Mouse (Mus musculus) liver, postnatal 0 days (tissue): ENCODE results near the gene Trpc1. TPM values are rescaled to one million over a fixed set of nuclear protein-coding genes. Genes with fewer than 3 reads are reported as not detected.

Experiments
- ATAC-seq: fragments of 200-750 bp; cut with Nextera tagmentation; 2 replicates; pipeline ENCODE4 v1.8.0; 2017; ENCODE audit warnings: mild to moderate bottlenecking, moderate library complexity
- DNase-seq: peaks from one replicate; pipeline ENCODE4 v3.0.0-alpha.2; 2016
- H3K27ac ChIP-seq: fragments of 300-500 bp; sonication (generic); 2 replicates; pipeline ENCODE4 v1.5.1; 2014; ENCODE audit warnings: antibody characterized with exemption, moderate library complexity, mild to moderate bottlenecking, low read depth
- H3K27me3 ChIP-seq: fragments of 300-500 bp; sonication (generic); 2 replicates; pipeline ENCODE4 v1.6.1; 2014; ENCODE audit warnings: low read length, control low read depth, mixed read lengths; ENCODE audit not compliant: insufficient read depth
- H3K36me3 ChIP-seq: fragments of 300-500 bp; sonication (generic); replicated peaks from 2 replicates; pipeline ENCODE4 v1.6.1; 2014; ENCODE audit warnings: mild to moderate bottlenecking, control low read depth, low read length, moderate library complexity, mixed read lengths; ENCODE audit not compliant: insufficient read depth
- H3K4me1 ChIP-seq: fragments of 300-500 bp; sonication (generic); 2 replicates; pipeline ENCODE4 v1.6.1; 2014; ENCODE audit warnings: antibody characterized with exemption, mild to moderate bottlenecking, control low read depth; ENCODE audit not compliant: insufficient read depth
- H3K4me2 ChIP-seq: fragments of 300-500 bp; sonication (generic); 2 replicates; pipeline ENCODE4 v1.6.1; 2014; ENCODE audit warnings: low read depth, mild to moderate bottlenecking, low read length, moderate library complexity, mixed read lengths
- H3K4me3 ChIP-seq: fragments of 300-500 bp; sonication (generic); 2 replicates; pipeline ENCODE4 v1.5.1; 2014; ENCODE audit warnings: low read depth, low read length
- H3K9ac ChIP-seq: fragments of 300-500 bp; sonication (generic); replicated peaks from 2 replicates; pipeline ENCODE4 v1.6.1; 2014; ENCODE audit warnings: mild to moderate bottlenecking, moderate library complexity
- H3K9me3 ChIP-seq: fragments of 300-500 bp; sonication (generic); 2 replicates; pipeline ENCODE4 v1.6.1; 2016; ENCODE audit warnings: mild to moderate bottlenecking, control low read depth, low read length, mixed read lengths
- CTCF ChIP-seq: sonication (generic); IDR thresholded peaks from 2 replicates; pipeline ENCODE4 v1.5.1; 2016; ENCODE audit warnings: antibody characterized with exemption, low read depth
- EP300 ChIP-seq: IDR thresholded peaks from 2 replicates; pipeline ENCODE4 v1.6.1; 2016; ENCODE audit warnings: antibody characterized with exemption, low read depth, mild to moderate bottlenecking
- WGBS: fragments of 180-500 bp; shearing (Covaris S2); extraction: QIAGEN DNeasy Blood & Tissue Kit; methylation state at CpG from one replicate; pipeline ENCODE4 v1.1.7; 2014; ENCODE audit not compliant: insufficient replicate concordance; 5-methylcytosine and 5-hydroxymethylcytosine counted together
- polyA plus RNA-seq: library from polyadenylated mRNA; unstranded; fragments of >200 nt; fragmentation: Nextera tagmentation; extraction: Ambion mirVana; gene quantifications from 2 replicates; pipeline ENCODE4 v1.2.1, GENCODE M21; 2015

Trpc1 gene
- polyA plus RNA-seq, 1 experiment from 2014 or later = 1.2 TPM

- WGBS = 4% methylated on average over 33 of the region's 34 CpGs
- peak overlapping the region; percentile 72 for H3K9ac ChIP-seq
- no peaks in the 10 kb centered on the region for H3K4me1 ChIP-seq
- peak overlapping the region; percentile 67 for H3K27ac ChIP-seq
- TF ChIP-seq EP300 = no peak
- no peak for TF ChIP-seq CTCF
- H3K4me2 ChIP-seq = peak overlapping the region; percentile 88
- DNase-seq (peak; percentile 24), ATAC-seq (peak; percentile 22; the same call in 1 of the 2 replicates)
- H3K4me3 ChIP-seq = peak overlapping the region; percentile 70
- peaks cover 9% of the 10 kb centered on the region for H3K27me3 ChIP-seq
- no peaks in the 10 kb centered on the region for H3K9me3 ChIP-seq
- H3K36me3 ChIP-seq = no peaks in the 10 kb centered on the region
These were observed 680 bp downstream of the Trpc1 start for GRCm38 (mm10) chr9:95749461-95749928.

- DNase-seq = no peak
- Histone ChIP-seq H3K4me2 (no peak overlapping the region), H3K27me3 (peaks cover 9% of the 10 kb centered on the region), H3K9me3 (no peaks in the 10 kb centered on the region), H3K4me1 (no peaks in the 10 kb centered on the region), H3K36me3 (no peaks in the 10 kb centered on the region), H3K9ac (no peak overlapping the region), H3K4me3 (no peak overlapping the region), H3K27ac (0 out of 2 replicates have a peak overlapping the region, but pooled peaks have one; percentile 5)
- 76% methylated on average over 5 of the region's 5 CpGs for WGBS
- peak; percentile 48 for ATAC-seq
- no peak for TF ChIP-seq EP300
- no peak for TF ChIP-seq CTCF
These were observed 2.9 kb downstream of the Trpc1 start for GRCm38 (mm10) chr9:95747298-95747697.

DNA sequence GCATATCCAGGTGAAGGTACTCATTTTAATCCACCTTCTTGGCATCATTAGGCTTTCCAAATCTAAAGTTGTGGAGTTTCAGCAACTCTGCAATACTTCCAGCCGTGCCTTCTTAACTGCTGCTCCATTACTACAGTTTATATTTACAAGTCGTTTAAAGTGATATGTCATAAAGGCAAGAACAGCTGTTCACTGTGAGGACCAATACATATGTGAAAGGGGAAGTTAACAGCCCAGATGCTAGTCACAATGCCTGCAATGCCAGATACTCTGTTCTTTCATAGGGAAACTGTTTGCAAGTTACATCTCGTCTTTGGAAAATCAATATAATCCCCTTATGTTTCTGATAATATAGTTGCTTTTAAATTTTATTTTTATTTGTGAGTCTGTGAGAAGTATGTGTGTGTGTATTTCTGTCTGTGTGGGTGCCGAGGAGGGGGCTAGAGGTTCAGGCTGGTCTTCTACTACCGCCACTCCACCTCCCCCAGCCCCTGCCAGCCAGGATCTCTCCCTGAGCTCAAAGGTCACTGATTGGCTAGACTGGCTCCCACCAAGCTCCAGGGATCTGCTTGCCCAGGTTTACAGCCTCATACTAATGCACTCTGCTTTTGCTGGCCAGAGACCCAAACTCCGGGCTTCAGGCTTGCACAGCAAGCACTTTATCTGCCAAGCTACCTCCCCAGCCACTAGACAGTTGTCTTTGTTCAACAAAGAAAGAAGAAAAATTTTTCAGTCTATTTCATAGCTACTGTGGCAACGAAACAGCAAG, 5.1 kb downstream of the Trpc1 start:
- peak; percentile 26 for DNase-seq
- TF ChIP-seq EP300 = no peak
- 42% methylated on average over 7 of the region's 7 CpGs for WGBS
- Histone ChIP-seq H3K36me3 (no peaks in the 10 kb centered on the region), H3K4me3 (no peak overlapping the region), H3K9ac (no peak overlapping the region), H3K4me2 (peak overlapping the region; percentile 41), H3K9me3 (no peaks in the 10 kb centered on the region), H3K4me1 (no peaks in the 10 kb centered on the region), H3K27me3 (peaks cover 7% of the 10 kb centered on the region), H3K27ac (0 out of 2 replicates have a peak overlapping the region, but pooled peaks have one; percentile 11)
- ATAC-seq = peak; percentile 32; the same call in 1 of the 2 replicates

- no peak overlapping the region for H3K4me2 ChIP-seq
- H3K4me3 ChIP-seq = no peak overlapping the region
- no peaks in the 10 kb centered on the region for H3K27me3 ChIP-seq
- H3K27ac ChIP-seq = no peak overlapping the region
- ATAC-seq (no peak), DNase-seq (no peak)
- no peak overlapping the region for H3K9ac ChIP-seq
- H3K9me3 ChIP-seq = no peaks in the 10 kb centered on the region
- H3K36me3 ChIP-seq = no peaks in the 10 kb centered on the region; the same call in 1 of the 2 replicates
- H3K4me1 ChIP-seq = no peaks in the 10 kb centered on the region
- no peak for TF ChIP-seq EP300
- TF ChIP-seq CTCF = 0 out of 2 replicates have a peak, but pooled peaks have one; percentile 3
These were observed 13.9 kb downstream of the Trpc1 start for GRCm38 (mm10) chr9:95736238-95736637.

- H3K9me3 ChIP-seq = no peaks in the 10 kb centered on the region
- H3K36me3 ChIP-seq = no peaks in the 10 kb centered on the region; the same call in 1 of the 2 replicates
- no peak overlapping the region for H3K4me2 ChIP-seq
- TF ChIP-seq CTCF (no peak), EP300 (no peak)
- no peak overlapping the region for H3K4me3 ChIP-seq
- H3K4me1 ChIP-seq = no peaks in the 10 kb centered on the region
- H3K27ac ChIP-seq = no peak overlapping the region
- no peaks in the 10 kb centered on the region for H3K27me3 ChIP-seq
- WGBS = 62% methylated on average over 8 of the region's 8 CpGs
- ATAC-seq (no peak), DNase-seq (no peak)
- no peak overlapping the region for H3K9ac ChIP-seq
These were observed 37.6 kb downstream of the Trpc1 start for GRCm38 (mm10) chr9:95712574-95712973.

DNA sequence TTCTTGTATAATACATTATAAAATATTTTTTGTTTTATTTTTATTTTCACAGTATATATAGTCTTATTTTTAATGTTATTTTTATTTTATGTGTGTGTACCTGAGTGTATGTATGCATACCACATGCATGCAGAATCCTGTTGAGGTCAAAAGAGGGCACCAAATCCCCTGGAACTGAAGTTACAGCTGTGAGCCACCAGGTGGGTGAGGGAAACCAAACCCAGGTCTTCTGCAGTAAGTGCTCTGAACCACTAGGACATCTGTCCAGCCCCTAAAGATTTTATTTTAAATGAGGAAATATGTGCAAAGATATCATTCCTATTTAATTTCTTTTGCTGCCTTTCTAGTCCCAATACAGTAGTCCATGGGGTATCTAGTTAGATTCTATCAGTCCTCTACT, 41.2 kb downstream of the Trpc1 start:
- Histone ChIP-seq H3K4me3 (no peak overlapping the region), H3K27ac (no peak overlapping the region), H3K4me1 (no peaks in the 10 kb centered on the region), H3K36me3 (peaks cover 2% of the 10 kb centered on the region; the same call in 1 of the 2 replicates), H3K9ac (no peak overlapping the region), H3K9me3 (no peaks in the 10 kb centered on the region), H3K27me3 (no peaks in the 10 kb centered on the region), H3K4me2 (no peak overlapping the region)
- TF ChIP-seq CTCF = peak; percentile 25; the same call in 1 of the 2 replicates
- no peak for TF ChIP-seq EP300
- DNase-seq = no peak
- ATAC-seq = no peak
